Mouse (Mus musculus) hindbrain, embryonic 10.5 days (tissue): Measurements from ENCODE around the gene Cabin1. TPM values are rescaled to one million over a fixed set of nuclear protein-coding genes. Genes with fewer than 3 reads are reported as not detected.

ENCODE experiments used
- DNase-seq: peaks from one replicate; pipeline ENCODE4 v3.0.0-alpha.2; 2017; ENCODE audit warnings: low spot score
- H3K27ac ChIP-seq: fragments of 300-500 bp; sonication (generic); 2 replicates; pipeline ENCODE4 v1.5.1; 2016; ENCODE audit warnings: mild to moderate bottlenecking, moderate library complexity
- H3K27me3 ChIP-seq: fragments of 300-500 bp; sonication (generic); 2 replicates; pipeline ENCODE4 v1.6.1; 2016; ENCODE audit warnings: mild to moderate bottlenecking; ENCODE audit not compliant: poor library complexity, insufficient read depth, severe bottlenecking
- H3K36me3 ChIP-seq: fragments of 300-500 bp; sonication (generic); 2 replicates; pipeline ENCODE4 v1.6.1; 2016; ENCODE audit warnings: mild to moderate bottlenecking, moderate library complexity
- H3K4me1 ChIP-seq: fragments of 300-500 bp; sonication (generic); replicated peaks from 2 replicates; pipeline ENCODE4 v1.6.1; 2016; ENCODE audit warnings: mild to moderate bottlenecking
- H3K4me3 ChIP-seq: fragments of 300-500 bp; sonication (generic); 2 replicates; pipeline ENCODE4 v1.5.1; 2016; ENCODE audit warnings: mild to moderate bottlenecking, moderate library complexity
- H3K9me3 ChIP-seq: fragments of 300-500 bp; sonication (generic); 2 replicates; pipeline ENCODE4 v1.6.1; 2016; ENCODE audit warnings: mild to moderate bottlenecking, moderate library complexity
- WGBS: fragments of 180-500 bp; shearing (Covaris S2); methylation state at CpG from one replicate; pipeline ENCODE4 v1.1.7; 2016; 5-methylcytosine and 5-hydroxymethylcytosine counted together
- polyA plus RNA-seq: library from polyadenylated mRNA; unstranded; fragments of >200 nt; fragmentation: Nextera tagmentation; extraction: Ambion mirVana; gene quantifications from 2 replicates; pipeline ENCODE4 v1.2.1, GENCODE M21; 2016

Cabin1 gene
- polyA plus RNA-seq, 1 experiment from 2014 or later: 36.8 TPM

DNA sequence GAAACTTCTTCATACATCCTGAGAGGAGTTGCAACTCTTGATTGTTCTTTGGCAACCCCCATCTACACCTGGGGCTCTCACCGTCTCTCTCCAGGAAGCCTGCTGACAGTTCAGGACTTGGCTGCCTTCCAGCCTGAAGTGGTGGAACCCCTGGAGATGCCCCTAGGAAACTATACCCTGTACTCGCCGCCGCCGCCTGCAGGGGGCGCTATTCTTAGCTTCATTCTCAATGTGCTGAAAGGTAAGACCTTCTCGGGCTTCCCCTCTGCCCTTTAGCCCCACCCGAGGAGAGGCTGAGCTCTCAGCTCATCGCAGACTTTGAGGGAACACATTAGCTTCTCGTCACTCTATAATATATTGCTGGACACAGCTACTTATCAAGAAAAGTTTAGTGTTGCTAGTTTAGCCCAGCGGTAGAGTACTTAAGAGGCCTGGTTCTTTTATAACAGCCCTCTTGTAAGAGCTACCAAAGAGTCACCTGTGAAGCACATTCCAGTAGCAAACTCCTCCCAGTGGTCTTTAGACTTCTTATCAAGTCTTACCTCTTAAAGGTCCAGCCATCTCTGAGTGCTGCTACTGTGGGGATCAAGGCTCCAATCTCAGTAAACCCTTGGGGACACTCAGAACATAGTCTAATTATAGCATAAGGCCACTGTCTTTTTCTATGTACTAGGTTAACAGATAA lies 158.8 kb downstream of the Cabin1 start:
- Histone ChIP-seq H3K4me1 (no peaks in the 10 kb centered on the region), H3K36me3 (no peaks in the 10 kb centered on the region), H3K4me3 (no peak overlapping the region), H3K27ac (no peak overlapping the region; the same call in 1 of the 2 replicates), H3K9me3 (no peaks in the 10 kb centered on the region), H3K27me3 (no peaks in the 10 kb centered on the region)
- WGBS: 46% methylated on average over 11 of the region's 11 CpGs
- no peak for DNase-seq

DNA sequence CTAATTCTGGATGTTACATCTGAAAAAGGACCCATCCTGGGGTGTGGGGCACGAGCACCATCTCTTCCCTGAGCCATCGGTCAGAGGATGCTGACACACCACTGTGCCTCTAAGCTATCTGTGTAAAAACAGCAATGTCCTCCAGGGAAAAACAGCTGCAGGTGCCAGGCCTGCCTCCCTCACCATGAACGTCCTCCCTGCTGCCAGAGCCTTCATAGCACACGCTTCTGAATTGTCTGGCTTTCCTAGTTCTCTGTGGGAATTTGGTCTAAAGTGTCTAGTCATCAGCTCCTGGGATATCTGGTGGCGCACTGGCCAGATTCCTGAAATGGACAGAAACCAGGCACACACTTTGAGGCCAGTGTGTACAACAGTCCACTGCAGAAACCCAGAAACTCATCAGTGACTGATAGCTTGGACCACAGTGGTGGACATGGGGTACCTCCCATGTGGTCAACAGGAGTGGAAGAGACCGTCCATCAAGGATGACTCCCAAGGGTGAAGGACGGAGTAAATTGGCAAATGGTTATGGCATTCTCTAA lies 163.9 kb downstream of the Cabin1 start:
- H3K4me1 ChIP-seq: no peaks in the 10 kb centered on the region
- H3K36me3 ChIP-seq: no peaks in the 10 kb centered on the region
- 85% methylated on average over 7 of the region's 7 CpGs for WGBS
- H3K27ac ChIP-seq: no peak overlapping the region
- no peak overlapping the region for H3K4me3 ChIP-seq
- H3K9me3 ChIP-seq: peaks cover 16% of the 10 kb centered on the region; the same call in 1 of the 2 replicates
- H3K27me3 ChIP-seq: no peaks in the 10 kb centered on the region
- no peak for DNase-seq

Other genes starting within 250 kb of the Cabin1 start
- 269 and 286 TPM in 2 replicates for gene Snrpd3, start 246.8 kb downstream of the Cabin1 start, polyA plus RNA-seq
- 32.5 and 32.9 TPM in 2 replicates for gene Gucd1, start 246.4 kb downstream of the Cabin1 start, polyA plus RNA-seq
- 2.8 and 6.6 TPM in 2 replicates for gene Lrrc75b, start 204.0 kb downstream of the Cabin1 start, polyA plus RNA-seq
- gene Ggt1, start 202.7 kb downstream of the Cabin1 start, polyA plus RNA-seq: 3.3 and 3.4 TPM in 2 replicates
- 0.30 and 0.82 TPM in 2 replicates for gene Ggt5, start 175.0 kb downstream of the Cabin1 start, polyA plus RNA-seq
- gene Susd2, start 120.3 kb downstream of the Cabin1 start, polyA plus RNA-seq: 2.0 and 3.0 TPM in 2 replicates
- gene Ddt, start 9.1 kb upstream of the Cabin1 start, polyA plus RNA-seq: 94.1 and 95.3 TPM in 2 replicates
- gene Gm20441, start 16.6 kb upstream of the Cabin1 start, polyA plus RNA-seq: not detected in 2 replicates
- 1.4 and 1.9 TPM in 2 replicates for gene Gstt3, start 17.1 kb upstream of the Cabin1 start, polyA plus RNA-seq
- 3.8 and 4.1 TPM in 2 replicates for gene Gstt1, start 34.2 kb upstream of the Cabin1 start, polyA plus RNA-seq
- gene Gstt4, start 58.2 kb upstream of the Cabin1 start, polyA plus RNA-seq: not detected in 2 replicates
- 7.9 and 8.5 TPM in 2 replicates for gene Gstt2, start 73.1 kb upstream of the Cabin1 start, polyA plus RNA-seq
- gene Mif, start 95.9 kb upstream of the Cabin1 start, polyA plus RNA-seq: 2,694 and 3,395 TPM in 2 replicates
- 1.6 and 3.1 TPM in 2 replicates for gene Derl3, start 129.1 kb upstream of the Cabin1 start, polyA plus RNA-seq
- 284 and 332 TPM in 2 replicates for gene Smarcb1, start 157.3 kb upstream of the Cabin1 start, polyA plus RNA-seq
- 9.3 and 13.1 TPM in 2 replicates for gene Chchd10, start 168.8 kb upstream of the Cabin1 start, polyA plus RNA-seq
- 31.0 and 41.3 TPM in 2 replicates for gene Mmp11, start 172.2 kb upstream of the Cabin1 start, polyA plus RNA-seq
- gene Gm867, start 176.3 kb upstream of the Cabin1 start, polyA plus RNA-seq: 0.85 and 1.6 TPM in 2 replicates
- gene Vpreb3, start 178.7 kb upstream of the Cabin1 start, polyA plus RNA-seq: 0.37 and 0.61 TPM in 2 replicates
- not detected in 2 replicates for gene Gm5134, start 190.2 kb upstream of the Cabin1 start, polyA plus RNA-seq